Mouse (Mus musculus) C2C12 (cell line): ENCODE results near the gene Banf2. TPM values are rescaled to one million over a fixed set of nuclear protein-coding genes. Genes with fewer than 3 reads are reported as not detected.

ENCODE experiments used
- polyA plus RNA-seq: library from polyadenylated mRNA; unstranded; fragments of >200 nt; fragmentation: generic; extraction: Trizol; gene quantifications from one replicate; pipeline ENCODE4 v1.2.1, GENCODE M21; 2012; ENCODE audit warnings: missing spikeins

Gene Banf2
- polyA plus RNA-seq, 1 experiment, result not detected

Other genes with a start within 250 kb of the Banf2 start
- 0.06 TPM for gene Bfsp1, start 169.9 kb upstream of the Banf2 start, polyA plus RNA-seq
- 287 TPM for gene Dstn, start 117.7 kb upstream of the Banf2 start, polyA plus RNA-seq
- gene Rrbp1, start 21.8 kb upstream of the Banf2 start, polyA plus RNA-seq, result 121 TPM
- 6.2 TPM for gene Mgme1, start 237.6 kb downstream of the Banf2 start, polyA plus RNA-seq
- 87.4 TPM for gene Snx5, start 237.8 kb downstream of the Banf2 start, polyA plus RNA-seq